Mouse (Mus musculus): Measurements from ENCODE around the gene Padi1. TPM values are rescaled to one million over a fixed set of nuclear protein-coding genes. Genes with fewer than 3 reads are reported as not detected.

Gene Padi1
- total RNA-seq, 2 experiments from 2014 or later = not detected

- DNase-seq = peak; percentile 62
Measured at GRCm38 (mm10) chr4:140862036-140862650, 16.6 kb upstream of the Padi1 start.

- DNase-seq = no peak
Measured at GRCm38 (mm10) chr4:140860767-140861147, 15.2 kb upstream of the Padi1 start.

- DNase-seq = no peak
Measured at GRCm38 (mm10) chr4:140860125-140860766, 14.7 kb upstream of the Padi1 start.

DNA sequence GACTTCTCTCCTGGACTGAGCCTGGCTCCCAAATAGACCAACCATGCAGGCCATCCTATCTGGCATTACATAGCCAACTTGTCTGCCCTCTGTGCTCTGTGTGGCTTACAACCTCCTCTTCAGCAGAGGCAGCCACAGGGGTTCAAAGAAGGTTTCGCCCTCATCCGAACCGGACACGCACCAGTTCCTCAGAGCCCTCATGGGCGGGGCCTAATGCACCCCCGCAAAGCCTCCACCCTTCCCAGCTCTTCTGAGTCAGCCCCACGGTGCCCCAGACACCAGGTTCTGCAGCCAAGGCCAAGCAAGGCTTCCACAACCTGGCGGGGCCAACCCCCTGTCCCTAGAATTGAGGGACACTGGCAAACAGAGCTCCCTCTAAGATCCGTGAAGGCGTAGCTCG is 13.7 kb upstream of the Padi1 start:
- no peak for DNase-seq

DNA sequence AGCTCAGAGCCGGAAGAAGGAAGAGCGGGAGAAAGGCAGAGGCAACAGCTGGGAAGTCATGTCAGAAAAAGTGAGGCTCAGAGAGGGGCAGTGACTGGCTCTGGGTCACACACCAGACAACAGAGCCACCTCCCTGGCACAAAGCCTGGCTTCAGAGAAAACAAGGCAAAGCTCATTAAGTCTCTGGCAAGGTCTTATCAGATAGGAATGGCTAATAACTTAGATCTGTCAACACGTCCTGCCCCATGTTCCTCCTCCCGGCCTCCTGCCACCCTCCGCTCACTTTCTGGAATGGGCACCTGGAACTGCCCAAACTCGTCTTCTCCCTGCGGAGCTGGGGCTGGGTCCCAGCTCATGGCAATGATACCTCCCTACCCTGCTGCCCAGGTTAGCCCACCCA is 12.2 kb upstream of the Padi1 start:
- no peak for DNase-seq

GRCm38 (mm10) chr4:140857041-140857440 is 11.5 kb upstream of the Padi1 start:
- no peak for DNase-seq

- DNase-seq = no peak
Measured at GRCm38 (mm10) chr4:140855151-140855550, 9.6 kb upstream of the Padi1 start.

- DNase-seq = peak; percentile 24
Measured at GRCm38 (mm10) chr4:140854455-140854864, 8.9 kb upstream of the Padi1 start.

GRCm38 (mm10) chr4:140853626-140854025 is 8.0 kb upstream of the Padi1 start:
- no peak for DNase-seq

DNA sequence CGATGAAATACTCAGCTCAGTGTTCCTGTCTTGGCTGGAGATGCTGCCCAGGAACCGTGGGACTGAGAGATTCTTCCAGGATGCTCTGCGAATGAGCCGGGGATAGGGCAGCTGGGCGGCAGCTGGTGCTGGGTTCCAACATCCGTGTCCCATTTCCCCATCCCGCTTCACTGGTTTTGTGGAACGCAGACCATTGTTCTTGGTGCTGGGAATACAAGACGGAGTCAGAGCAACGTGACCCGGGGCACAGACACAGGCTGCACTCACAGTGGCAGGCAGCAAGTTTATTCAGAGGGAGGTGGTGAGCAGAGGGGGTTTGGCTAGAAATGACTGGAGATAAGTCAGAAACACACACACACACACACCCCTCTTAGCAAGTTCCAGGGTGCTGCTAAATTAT is 3.7 kb upstream of the Padi1 start:
- no peak for DNase-seq

- no peak for DNase-seq
Measured at GRCm38 (mm10) chr4:140844991-140845390, 587 bp downstream of the Padi1 start.

- no peak for DNase-seq
Measured at GRCm38 (mm10) chr4:140843670-140844280, 1.8 kb downstream of the Padi1 start.

DNA sequence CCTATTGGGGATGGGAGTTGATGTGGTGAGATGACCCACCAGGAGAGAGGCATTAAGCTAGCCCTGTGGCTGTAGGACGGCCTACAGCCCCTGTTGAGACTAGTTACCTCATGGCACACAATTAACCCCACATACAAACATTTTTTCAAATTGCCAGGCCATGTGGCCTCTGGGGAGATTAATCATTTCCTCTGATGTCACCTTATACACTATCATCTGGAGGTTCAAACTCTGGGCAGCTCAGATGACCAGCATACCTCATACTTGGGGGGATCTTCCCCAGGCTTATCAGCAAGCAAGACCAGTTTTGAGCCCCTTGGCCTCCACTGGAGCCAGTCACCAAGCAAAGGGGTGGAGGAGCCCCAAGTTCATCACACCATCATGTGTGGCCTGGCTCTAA is 2.7 kb downstream of the Padi1 start:
- DNase-seq = no peak

- peak; percentile 86 for DNase-seq
Measured at GRCm38 (mm10) chr4:140837879-140838278, 7.7 kb downstream of the Padi1 start.

DNA sequence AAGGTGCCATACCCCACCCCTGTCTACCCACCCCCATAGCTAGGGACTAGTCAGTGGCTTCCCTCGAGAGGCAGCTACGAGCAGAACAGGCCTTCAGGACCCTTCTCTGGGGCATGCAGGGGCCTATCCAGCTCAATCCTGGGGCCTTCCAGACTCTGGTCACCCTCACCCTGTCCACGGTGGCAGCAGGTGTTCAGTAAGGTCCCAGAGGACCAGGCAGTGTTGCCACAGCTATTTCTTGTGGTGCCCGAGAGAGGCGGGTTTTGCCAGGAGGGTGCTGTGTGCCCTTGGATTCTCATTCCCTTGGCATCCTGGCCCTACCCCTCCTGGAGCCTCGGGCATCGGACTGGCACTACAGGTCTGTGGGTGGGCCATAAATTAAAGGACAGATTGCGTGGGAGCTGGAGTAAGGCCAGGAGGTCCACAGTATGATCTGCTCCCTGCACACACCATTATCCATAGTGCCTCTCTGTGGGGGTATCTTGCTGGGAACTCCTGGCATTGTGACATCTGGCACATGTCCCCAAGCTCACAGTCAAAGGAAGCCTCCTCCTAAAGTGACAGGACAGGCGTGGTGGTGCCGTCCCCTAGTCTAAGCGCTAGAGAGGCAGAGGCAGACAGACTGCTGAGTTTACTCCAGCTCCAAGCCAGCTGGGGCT is 9.2 kb downstream of the Padi1 start:
- peak; percentile 50 for DNase-seq

GRCm38 (mm10) chr4:140835682-140836081 is 9.9 kb downstream of the Padi1 start:
- DNase-seq = peak; percentile 77

GRCm38 (mm10) chr4:140834327-140834934 is 11.1 kb downstream of the Padi1 start:
- DNase-seq = peak; percentile 47

GRCm38 (mm10) chr4:140832821-140833220 is 12.8 kb downstream of the Padi1 start:
- no peak for DNase-seq

- DNase-seq = no peak
Measured at GRCm38 (mm10) chr4:140831808-140832207, 13.8 kb downstream of the Padi1 start.

- no peak for DNase-seq
Measured at GRCm38 (mm10) chr4:140827237-140827636, 18.3 kb downstream of the Padi1 start.

DNA sequence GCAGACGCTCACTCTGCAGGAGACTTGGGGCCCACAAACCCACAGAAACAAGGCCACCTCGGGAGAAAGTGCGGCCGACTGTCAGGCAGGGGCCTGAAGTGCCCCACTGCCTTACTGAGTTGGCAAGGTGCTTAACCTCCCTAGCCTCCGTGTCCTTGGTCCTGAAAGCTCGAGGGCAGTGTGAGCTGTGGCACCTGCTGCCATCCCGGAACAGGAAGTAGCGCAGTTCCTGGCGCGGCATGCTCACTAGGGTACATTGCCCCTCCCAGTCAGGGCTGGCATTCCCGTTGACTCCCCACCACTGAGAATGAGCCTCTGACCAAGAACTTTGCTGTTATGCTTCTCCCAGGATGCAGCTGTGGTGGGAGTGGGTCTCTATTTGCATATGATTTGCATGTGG is 19.6 kb downstream of the Padi1 start:
- no peak for DNase-seq

DNA sequence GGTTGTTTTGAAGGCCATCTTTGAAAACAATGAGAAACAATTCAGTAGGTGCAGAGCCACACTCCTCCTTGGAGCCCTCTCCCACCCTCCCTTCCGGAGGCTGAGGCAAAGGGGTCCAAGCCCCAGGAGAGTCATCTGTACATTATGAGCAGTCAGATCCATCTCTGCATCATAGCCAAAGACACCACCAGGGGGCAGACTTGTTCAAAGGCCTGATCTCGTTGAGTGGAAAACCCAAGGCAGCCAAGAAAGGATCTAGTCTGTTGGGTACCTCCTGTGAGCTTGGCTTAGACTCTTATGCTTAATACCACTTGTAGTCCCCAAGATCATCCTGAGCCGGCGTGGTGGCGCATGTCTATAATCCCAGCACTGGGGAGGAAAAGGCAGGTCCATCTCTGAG is 23.6 kb downstream of the Padi1 start:
- peak; percentile 82 for DNase-seq

- DNase-seq = no peak
Measured at GRCm38 (mm10) chr4:140817413-140817812, 28.2 kb downstream of the Padi1 start.
